Mouse (Mus musculus): ENCODE measurements around the gene Myo9b. TPM values are rescaled to one million over a fixed set of nuclear protein-coding genes. Genes with fewer than 3 reads are reported as not detected.
A peak's percentile ranks its signal among the peaks of the same experiment; 100 is the strongest.

Gene Myo9b
- polyA plus RNA-seq, 1 experiment from 2014 or later, result 23.0 TPM

DNA sequence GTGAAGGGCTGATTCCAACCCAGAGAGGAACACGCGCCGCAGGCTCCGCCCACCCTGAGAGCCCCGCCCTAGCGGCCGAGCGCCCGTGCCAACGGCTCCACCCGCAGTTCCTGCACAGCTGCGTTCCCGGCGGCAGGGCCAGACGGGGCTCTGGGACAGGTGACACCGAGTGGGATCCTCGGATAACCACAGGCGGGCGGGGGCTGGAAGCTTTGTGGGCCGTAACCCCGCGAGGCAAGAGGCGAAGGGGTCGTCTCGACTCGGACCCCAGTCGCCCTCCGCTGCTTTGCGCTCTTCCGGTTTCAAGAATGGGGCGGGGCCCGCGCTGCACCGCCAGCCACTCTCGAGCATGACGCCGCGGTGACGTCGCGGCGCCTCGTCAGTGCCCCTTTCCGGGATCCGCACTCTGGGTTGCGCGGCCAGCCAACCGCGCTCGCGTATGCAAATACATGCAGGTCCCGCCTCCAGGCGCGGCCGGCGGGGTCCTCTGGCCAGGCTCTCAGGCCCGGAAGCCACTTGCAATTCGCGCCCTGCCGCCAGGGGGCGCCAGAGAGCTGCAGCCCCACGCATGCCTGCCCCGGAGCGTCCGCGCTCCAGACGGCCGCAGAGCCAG, 98.8 kb downstream of the Myo9b start, which contains the start of gene Ocel1:
Gene Ocel1 (plus strand): TSS at position 63 of the 613 bp plus-strand sequence.
- no peak within 1 kb of the TSS; the same call in 1 of the 2 replicates for H3K9ac ChIP-seq (ENCODE audit: low read length)
- no peak within 1 kb of the TSS for H3K27ac ChIP-seq (replicated peaks; ENCODE audit: low read depth, low read length)
- H3K27me3 ChIP-seq (ENCODE audit: control insufficient read depth, insufficient read depth, low read length), result no peaks in the 10 kb centered on the region
- peak within 1 kb of the TSS; percentile 65 for H3K4me3 ChIP-seq (ENCODE audit: low read depth, low read length)
- H3K9me3 ChIP-seq (ENCODE audit: control insufficient read depth, low read length), result no peaks in the 10 kb centered on the region
- H3K36me3 ChIP-seq (ENCODE audit: control insufficient read depth, insufficient read depth, low read length), result peaks cover 5% of the 10 kb centered on the region; the same call in 1 of the 2 replicates
- WGBS, result under 1% methylated on average over 68 of the region's 68 CpGs
- peak within 1 kb of the TSS; percentile 40; the same call in 1 of the 2 replicates for H3K4me2 ChIP-seq (ENCODE audit: low read depth, severe bottlenecking)
- peak; percentile 85 for ATAC-seq (ENCODE audit: insufficient number of reproducible peaks, low FRiP score, low TSS enrichment, low read depth)
- DNase-seq (ENCODE audit: low spot score), result peak; percentile 97
- H3K4me1 ChIP-seq (ENCODE audit: control insufficient read depth, insufficient read depth, low read length), result peaks cover 13% of the 10 kb centered on the region

DNA sequence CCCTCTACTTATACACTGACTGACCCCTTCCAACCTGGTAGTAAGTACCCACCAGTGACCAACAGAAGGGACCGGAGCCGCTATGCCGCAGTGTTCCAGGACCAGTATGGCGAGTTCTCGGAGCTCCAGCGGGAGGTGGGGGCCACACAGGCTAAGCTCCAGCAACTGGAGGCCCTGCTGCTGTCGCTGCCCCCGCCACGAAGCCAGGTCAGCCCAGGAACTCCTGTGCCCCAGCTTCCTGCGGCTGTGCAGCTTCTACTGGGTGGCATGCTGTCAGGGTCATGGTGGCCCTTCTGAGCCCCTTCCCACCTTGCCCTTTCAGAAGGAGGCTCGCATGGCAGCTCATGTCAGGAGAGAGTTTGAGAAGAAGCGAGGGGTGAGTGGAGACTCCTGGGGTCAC, 99.9 kb downstream of the Myo9b start:
- no peak overlapping the region; the same call in 1 of the 2 replicates for H3K27ac ChIP-seq (replicated peaks; ENCODE audit: low read depth, low read length)
- no peak overlapping the region for H3K4me3 ChIP-seq (ENCODE audit: low read depth, low read length)
- peaks cover 22% of the 10 kb centered on the region for H3K4me1 ChIP-seq (ENCODE audit: control insufficient read depth, insufficient read depth, low read length)
- no peak overlapping the region for H3K4me2 ChIP-seq (ENCODE audit: low read depth, severe bottlenecking)
- H3K27me3 ChIP-seq (ENCODE audit: control insufficient read depth, insufficient read depth, low read length), result no peaks in the 10 kb centered on the region
- ATAC-seq (ENCODE audit: insufficient number of reproducible peaks, low FRiP score, low TSS enrichment, low read depth), result no peak
- H3K9me3 ChIP-seq (ENCODE audit: control insufficient read depth, low read length), result no peaks in the 10 kb centered on the region
- no peak overlapping the region for H3K9ac ChIP-seq (ENCODE audit: low read length)
- WGBS, result 83% methylated on average over 12 of the region's 12 CpGs
- H3K36me3 ChIP-seq (ENCODE audit: control insufficient read depth, insufficient read depth, low read length), result peaks cover 8% of the 10 kb centered on the region; the same call in 1 of the 2 replicates
- DNase-seq (ENCODE audit: low spot score), result no peak

DNA sequence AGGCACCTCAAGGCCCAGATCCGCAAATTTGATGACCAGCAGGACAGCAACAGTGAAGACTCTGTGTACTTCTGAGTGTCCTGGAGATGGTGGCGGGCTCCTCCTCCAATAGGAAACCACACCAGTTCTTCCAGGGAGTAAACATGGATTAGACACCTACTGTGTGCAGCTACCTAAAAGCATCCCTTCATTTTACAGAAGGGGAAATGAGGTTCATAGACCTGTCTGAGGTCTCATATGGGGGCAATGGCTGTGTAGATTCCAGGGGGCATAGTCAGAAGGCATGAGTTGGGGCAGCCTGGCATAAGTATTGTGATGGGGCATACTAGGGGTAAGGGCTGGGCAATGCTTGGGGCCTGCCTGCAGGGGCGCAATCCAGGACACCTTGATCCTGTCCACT, 100.5 kb downstream of the Myo9b start:
- Histone ChIP-seq H3K27ac (replicated peaks; ENCODE audit: low read depth, low read length) (no peak overlapping the region), H3K9me3 (ENCODE audit: control insufficient read depth, low read length) (no peaks in the 10 kb centered on the region), H3K4me1 (ENCODE audit: control insufficient read depth, insufficient read depth, low read length) (peaks cover 19% of the 10 kb centered on the region), H3K36me3 (ENCODE audit: control insufficient read depth, insufficient read depth, low read length) (peaks cover 11% of the 10 kb centered on the region; the same call in 1 of the 2 replicates), H3K4me2 (ENCODE audit: low read depth, severe bottlenecking) (no peak overlapping the region), H3K9ac (ENCODE audit: low read length) (no peak overlapping the region), H3K27me3 (ENCODE audit: control insufficient read depth, insufficient read depth, low read length) (no peaks in the 10 kb centered on the region), H3K4me3 (ENCODE audit: low read depth, low read length) (no peak overlapping the region)
- 90% methylated on average over 3 of the region's 3 CpGs for WGBS
- DNase-seq (ENCODE audit: low spot score), result no peak
- ATAC-seq (ENCODE audit: insufficient number of reproducible peaks, low FRiP score, low TSS enrichment, low read depth), result no peak

DNA sequence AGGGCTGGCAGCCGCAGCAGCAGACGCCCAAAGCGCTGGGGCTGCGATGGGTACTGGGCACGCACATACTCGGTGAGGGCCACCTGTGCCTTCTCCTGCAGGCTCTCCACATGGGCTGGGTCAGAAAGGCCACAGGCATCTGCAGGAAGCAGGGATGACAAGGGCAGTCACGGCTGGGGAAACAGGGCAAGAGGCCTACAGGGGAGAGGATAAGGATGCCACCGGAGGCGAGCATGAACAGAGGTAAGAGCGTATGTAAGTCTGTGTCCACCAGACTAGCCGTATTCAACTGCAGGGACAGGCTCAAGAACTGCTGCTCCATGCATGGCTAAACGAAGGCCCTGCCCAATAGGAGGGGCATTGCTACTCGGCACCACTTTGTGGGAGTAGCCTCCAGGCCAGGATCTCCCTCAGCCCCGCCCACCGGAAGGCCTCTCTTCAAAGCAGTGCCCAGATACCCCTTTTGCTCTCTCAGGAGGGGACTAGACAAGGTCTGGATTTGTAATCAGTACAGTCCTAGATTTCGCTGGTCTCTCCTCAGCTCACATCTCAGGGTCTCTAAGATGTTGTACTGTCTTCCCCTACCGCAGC, 102.2 kb downstream of the Myo9b start:
- H3K4me3 ChIP-seq (ENCODE audit: low read depth, low read length), result no peak overlapping the region
- 73% methylated on average over 17 of the region's 17 CpGs for WGBS
- H3K9me3 ChIP-seq (ENCODE audit: control insufficient read depth, low read length), result no peaks in the 10 kb centered on the region
- peaks cover 9% of the 10 kb centered on the region; the same call in 1 of the 2 replicates for H3K36me3 ChIP-seq (ENCODE audit: control insufficient read depth, insufficient read depth, low read length)
- no peak overlapping the region for H3K4me2 ChIP-seq (ENCODE audit: low read depth, severe bottlenecking)
- no peak overlapping the region for H3K27ac ChIP-seq (replicated peaks; ENCODE audit: low read depth, low read length)
- no peak overlapping the region for H3K9ac ChIP-seq (ENCODE audit: low read length)
- ATAC-seq (ENCODE audit: insufficient number of reproducible peaks, low FRiP score, low TSS enrichment, low read depth) (no peak), DNase-seq (ENCODE audit: low spot score) (no peak)
- H3K4me1 ChIP-seq (ENCODE audit: control insufficient read depth, insufficient read depth, low read length), result peaks cover 24% of the 10 kb centered on the region
- H3K27me3 ChIP-seq (ENCODE audit: control insufficient read depth, insufficient read depth, low read length), result no peaks in the 10 kb centered on the region

DNA sequence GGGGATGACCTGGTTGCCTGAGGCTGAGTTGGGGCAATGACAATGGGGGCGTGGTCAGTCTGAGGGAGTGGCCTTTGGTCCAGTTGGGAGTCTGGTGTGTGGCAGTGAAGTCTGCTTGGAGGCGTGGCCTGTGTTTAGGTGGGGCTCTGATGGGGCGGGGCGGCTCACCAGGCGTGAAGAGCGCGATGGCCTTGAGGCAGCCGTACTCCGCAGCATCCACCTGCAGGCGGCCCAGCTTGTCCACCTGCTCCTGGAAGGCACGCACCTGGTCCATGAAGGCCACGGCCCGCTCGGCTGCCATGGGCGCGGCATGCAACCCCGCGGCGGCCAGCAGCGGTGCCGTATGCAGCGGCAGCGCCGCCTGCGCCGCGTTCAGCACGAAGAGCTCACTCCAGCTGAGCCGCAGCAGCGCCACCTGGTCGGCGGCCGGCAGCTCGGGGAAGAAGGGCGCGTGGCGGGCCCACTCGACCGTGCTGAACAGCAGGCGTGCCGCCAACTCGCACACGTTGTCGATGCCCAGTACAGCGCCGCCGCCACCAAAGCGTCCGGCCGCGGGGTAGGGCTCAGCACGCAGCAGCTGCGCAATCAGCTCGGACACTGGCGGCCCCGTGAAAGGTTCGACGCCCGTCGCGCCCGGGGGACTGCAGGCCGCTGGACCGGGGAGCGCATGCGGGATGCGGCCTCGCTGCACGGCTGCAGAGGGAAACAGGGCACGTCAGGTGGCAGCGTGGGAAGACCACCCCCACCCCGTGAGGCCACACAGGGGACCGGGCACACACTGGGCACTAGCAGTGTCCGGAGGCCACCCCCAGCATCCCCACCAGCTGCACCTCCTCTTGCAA, 103.3 kb downstream of the Myo9b start:
- DNase-seq (ENCODE audit: low spot score) (peak; percentile 69), ATAC-seq (ENCODE audit: insufficient number of reproducible peaks, low FRiP score, low TSS enrichment, low read depth) (no peak)
- H3K4me3 ChIP-seq (ENCODE audit: low read depth, low read length), result peak overlapping the region; percentile 22
- peaks cover 9% of the 10 kb centered on the region; the same call in 1 of the 2 replicates for H3K36me3 ChIP-seq (ENCODE audit: control insufficient read depth, insufficient read depth, low read length)
- H3K4me1 ChIP-seq (ENCODE audit: control insufficient read depth, insufficient read depth, low read length), result peaks cover 33% of the 10 kb centered on the region
- 5% methylated on average over 73 of the region's 74 CpGs for WGBS
- H3K9me3 ChIP-seq (ENCODE audit: control insufficient read depth, low read length), result no peaks in the 10 kb centered on the region
- 0 out of 2 replicates have a peak overlapping the region, but pooled peaks have one; percentile 33 for H3K27ac ChIP-seq (replicated peaks; ENCODE audit: low read depth, low read length)
- peak overlapping the region; percentile 37; the same call in 1 of the 2 replicates for H3K9ac ChIP-seq (ENCODE audit: low read length)
- peak overlapping the region; percentile 56 for H3K4me2 ChIP-seq (ENCODE audit: low read depth, severe bottlenecking)
- no peaks in the 10 kb centered on the region for H3K27me3 ChIP-seq (ENCODE audit: control insufficient read depth, insufficient read depth, low read length)

DNA sequence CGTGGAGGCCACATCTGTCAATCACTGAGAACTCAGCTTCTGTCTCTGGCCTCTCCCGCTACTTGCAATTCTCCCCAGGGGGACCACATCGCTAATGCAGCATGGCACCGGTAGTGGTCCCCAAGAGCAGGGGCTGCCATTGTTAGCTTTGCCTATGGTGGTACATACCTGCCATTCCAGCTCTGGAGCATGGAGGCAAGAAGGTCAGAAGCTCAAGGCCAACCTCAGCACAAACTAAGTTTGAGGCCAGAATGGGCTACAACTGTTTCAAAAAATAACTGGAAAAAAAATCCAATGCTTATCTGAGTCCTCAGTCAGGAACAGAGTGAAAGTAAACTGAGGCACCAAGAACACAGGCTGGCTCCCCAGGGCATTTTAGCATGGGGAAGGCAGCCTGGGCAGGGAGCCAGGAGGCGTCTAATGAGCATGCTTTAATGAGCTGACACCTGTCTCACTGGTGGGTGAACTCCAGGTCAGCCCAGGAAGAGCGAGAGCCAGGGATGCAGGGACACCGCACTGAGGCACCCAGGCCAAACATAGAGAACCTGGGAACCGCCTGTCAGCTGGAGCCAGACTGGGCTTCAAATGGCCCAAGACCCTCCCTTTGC, 104.0 kb downstream of the Myo9b start:
- H3K9me3 ChIP-seq (ENCODE audit: control insufficient read depth, low read length), result no peaks in the 10 kb centered on the region
- H3K36me3 ChIP-seq (ENCODE audit: control insufficient read depth, insufficient read depth, low read length), result peaks cover 9% of the 10 kb centered on the region; the same call in 1 of the 2 replicates
- H3K4me1 ChIP-seq (ENCODE audit: control insufficient read depth, insufficient read depth, low read length), result peaks cover 33% of the 10 kb centered on the region
- 41% methylated on average over 8 of the region's 8 CpGs for WGBS
- H3K4me2 ChIP-seq (ENCODE audit: low read depth, severe bottlenecking), result peak overlapping the region; percentile 56
- H3K27ac ChIP-seq (replicated peaks; ENCODE audit: low read depth, low read length), result no peak overlapping the region
- ATAC-seq (ENCODE audit: insufficient number of reproducible peaks, low FRiP score, low TSS enrichment, low read depth) (no peak), DNase-seq (ENCODE audit: low spot score) (no peak)
- peak overlapping the region; percentile 37; the same call in 1 of the 2 replicates for H3K9ac ChIP-seq (ENCODE audit: low read length)
- H3K4me3 ChIP-seq (ENCODE audit: low read depth, low read length), result peak overlapping the region; percentile 22
- no peaks in the 10 kb centered on the region for H3K27me3 ChIP-seq (ENCODE audit: control insufficient read depth, insufficient read depth, low read length)

DNA sequence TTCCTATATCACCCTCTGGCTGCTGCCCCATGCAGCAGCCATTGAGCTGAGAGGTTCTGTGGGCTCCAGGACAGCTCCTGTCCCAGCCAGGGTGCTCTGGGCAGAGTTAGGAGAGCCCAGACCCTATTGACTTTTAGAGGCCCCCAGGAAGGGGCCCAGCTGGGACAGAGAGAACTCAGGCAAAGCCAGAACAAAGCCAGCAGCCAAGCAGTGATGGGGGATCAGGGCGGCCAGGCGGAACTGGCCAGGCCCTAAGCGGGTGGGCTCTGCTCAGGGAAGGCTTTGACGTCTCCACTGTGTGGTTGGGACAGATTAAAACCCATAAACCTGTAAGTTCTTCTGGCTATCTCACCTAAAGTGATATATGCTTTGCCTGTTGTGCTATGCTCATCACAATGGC, 106.5 kb downstream of the Myo9b start:
- no peak overlapping the region for H3K9ac ChIP-seq (ENCODE audit: low read length)
- no peak overlapping the region for H3K4me3 ChIP-seq (ENCODE audit: low read depth, low read length)
- ATAC-seq (ENCODE audit: insufficient number of reproducible peaks, low FRiP score, low TSS enrichment, low read depth), result no peak
- no peaks in the 10 kb centered on the region for H3K9me3 ChIP-seq (ENCODE audit: control insufficient read depth, low read length)
- no peaks in the 10 kb centered on the region for H3K27me3 ChIP-seq (ENCODE audit: control insufficient read depth, insufficient read depth, low read length)
- peaks cover 36% of the 10 kb centered on the region for H3K4me1 ChIP-seq (ENCODE audit: control insufficient read depth, insufficient read depth, low read length)
- peaks cover 9% of the 10 kb centered on the region; the same call in 1 of the 2 replicates for H3K36me3 ChIP-seq (ENCODE audit: control insufficient read depth, insufficient read depth, low read length)
- DNase-seq (ENCODE audit: low spot score), result no peak
- 66% methylated on average over 4 of the region's 4 CpGs for WGBS
- H3K27ac ChIP-seq (replicated peaks; ENCODE audit: low read depth, low read length), result no peak overlapping the region
- H3K4me2 ChIP-seq (ENCODE audit: low read depth, severe bottlenecking), result peak overlapping the region; percentile 98; the same call in 1 of the 2 replicates

Data from limb, embryonic 11.5 days (tissue).